In genomic region chr10:127738151-127738882, GRCm38 (mm10) we compare ENCODE assay signal across 8 mouse cellular contexts. TPM values are rescaled to one million over a fixed set of nuclear protein-coding genes. Genes with fewer than 3 reads are reported as not detected.
DNase-seq lines count a peak whose midpoint lies in the region; ATAC-seq lines count a peak whose summit lies in the region.

No protein-coding gene starts in this region.

- peak; percentile 60 for DNase-seq in midbrain, embryonic 14.5 days
- no peak for DNase-seq in midbrain, embryonic 11.5 days (ENCODE audit: low spot score, missing footprints)
- peak; percentile 51 for DNase-seq in c-Kit-negative CD71-positive TER-119-positive erythroid progenitor cells, embryonic 14.5 days (ENCODE audit: low read depth, low spot score)
- DNase-seq in heart, embryonic 10.5 days (ENCODE audit: low spot score): no peak
- peak; percentile 59 for DNase-seq in lung, postnatal 10 days
- DNase-seq in yolk sac, embryonic 10.5 days (ENCODE audit: low spot score): peak; percentile 86
- no peak for DNase-seq in frontal cortex, postnatal 10 days (ENCODE audit: low spot score in 2 of 2)

- H3K4me1 ChIP-seq in midbrain, embryonic 14.5 days (ENCODE audit: control insufficient read depth, insufficient read depth, low read length): peaks cover 12% of the 10 kb centered on the region
- H3K4me1 ChIP-seq in midbrain, embryonic 11.5 days (ENCODE audit: control insufficient read depth, insufficient read depth, low read length): peaks cover 6% of the 10 kb centered on the region; the same call in 1 of the 2 replicates
- H3K4me1 ChIP-seq in heart, embryonic 10.5 days: peaks cover 30% of the 10 kb centered on the region
- H3K4me1 ChIP-seq in kidney, embryonic 14.5 days (ENCODE audit: control insufficient read depth, insufficient read depth, low read length): peaks cover 8% of the 10 kb centered on the region

- no peak for ATAC-seq in midbrain, embryonic 14.5 days (ENCODE audit: low FRiP score, low TSS enrichment)
- no peak for ATAC-seq in midbrain, embryonic 11.5 days (ENCODE audit: low FRiP score)
- 0 out of 2 replicates have a peak, but pooled peaks have one; percentile 7 for ATAC-seq in kidney, embryonic 14.5 days (ENCODE audit: low FRiP score, low TSS enrichment)

- H3K4me3 ChIP-seq in midbrain, embryonic 14.5 days (replicated peaks; ENCODE audit: low read depth, low read length): no peak overlapping the region
- H3K4me3 ChIP-seq in midbrain, embryonic 11.5 days (ENCODE audit: low read depth, low read length): no peak overlapping the region
- peak overlapping the region; percentile 99; the same call in 1 of the 2 replicates for H3K4me3 ChIP-seq in heart, embryonic 10.5 days
- no peak overlapping the region for H3K4me3 ChIP-seq in kidney, embryonic 14.5 days (ENCODE audit: low read length)

- no peaks in the 10 kb centered on the region for H3K9me3 ChIP-seq in midbrain, embryonic 14.5 days (ENCODE audit: control insufficient read depth, low read length)
- H3K9me3 ChIP-seq in midbrain, embryonic 11.5 days (ENCODE audit: control insufficient read depth, low read length): no peaks in the 10 kb centered on the region
- H3K9me3 ChIP-seq in heart, embryonic 10.5 days: no peaks in the 10 kb centered on the region
- H3K9me3 ChIP-seq in kidney, embryonic 14.5 days (ENCODE audit: control insufficient read depth, low read length): no peaks in the 10 kb centered on the region

- peaks cover 19% of the 10 kb centered on the region for H3K36me3 ChIP-seq in midbrain, embryonic 14.5 days (ENCODE audit: control insufficient read depth, insufficient read depth, low read length)
- H3K36me3 ChIP-seq in midbrain, embryonic 11.5 days (ENCODE audit: control insufficient read depth, insufficient read depth, low read length): peaks cover 18% of the 10 kb centered on the region
- peaks cover 21% of the 10 kb centered on the region for H3K36me3 ChIP-seq in heart, embryonic 10.5 days
- H3K36me3 ChIP-seq in kidney, embryonic 14.5 days (ENCODE audit: control insufficient read depth, insufficient read depth, low read length): peaks cover 21% of the 10 kb centered on the region

- no peaks in the 10 kb centered on the region for H3K27me3 ChIP-seq in midbrain, embryonic 14.5 days (ENCODE audit: control insufficient read depth, insufficient read depth, low read length)
- H3K27me3 ChIP-seq in midbrain, embryonic 11.5 days (ENCODE audit: control insufficient read depth, insufficient read depth, low read length): no peaks in the 10 kb centered on the region
- H3K27me3 ChIP-seq in heart, embryonic 10.5 days (ENCODE audit: insufficient read depth, poor library complexity, severe bottlenecking): no peaks in the 10 kb centered on the region
- H3K27me3 ChIP-seq in kidney, embryonic 14.5 days (ENCODE audit: control insufficient read depth, insufficient read depth, low read length): no peaks in the 10 kb centered on the region

- peak overlapping the region; percentile 72 for H3K4me2 ChIP-seq in midbrain, embryonic 14.5 days (ENCODE audit: low read length)
- no peak overlapping the region for H3K4me2 ChIP-seq in midbrain, embryonic 11.5 days
- H3K4me2 ChIP-seq in kidney, embryonic 14.5 days (replicated peaks; ENCODE audit: low read depth, low read length): peak overlapping the region; percentile 56

- no peak overlapping the region for H3K9ac ChIP-seq in midbrain, embryonic 14.5 days (replicated peaks; ENCODE audit: low read length)
- no peak overlapping the region for H3K9ac ChIP-seq in midbrain, embryonic 11.5 days (ENCODE audit: low read length)
- H3K9ac ChIP-seq in kidney, embryonic 14.5 days (ENCODE audit: low read depth, low read length): no peak overlapping the region

- WGBS in midbrain, embryonic 14.5 days: 57% methylated on average over 13 of the region's 13 CpGs
- 57% methylated on average over 13 of the region's 13 CpGs for WGBS in midbrain, embryonic 11.5 days
- 39% methylated on average over 13 of the region's 13 CpGs for WGBS in heart, embryonic 10.5 days
- WGBS in kidney, embryonic 14.5 days: 46% methylated on average over 13 of the region's 13 CpGs

- no peak overlapping the region for H3K27ac ChIP-seq in midbrain, embryonic 14.5 days (replicated peaks; ENCODE audit: low read depth, low read length)
- H3K27ac ChIP-seq in midbrain, embryonic 11.5 days (ENCODE audit: low read depth, low read length): no peak overlapping the region
- H3K27ac ChIP-seq in heart, embryonic 10.5 days: peak overlapping the region; percentile 70; the same call in 1 of the 2 replicates
- H3K27ac ChIP-seq in kidney, embryonic 14.5 days (ENCODE audit: low read depth, low read length): peak overlapping the region; percentile 45; the same call in 1 of the 2 replicates

RNA-seq across cellular contexts. Expression of gene Zbtb39, which starts 1.0 kb away (rescaled TPM):
- 5.5 and 6.2 TPM in 2 replicates for polyA plus RNA-seq in midbrain, embryonic 14.5 days (2014; fragmentation: Nextera tagmentation; extraction: Ambion mirVana)
- 7.5 and 7.6 TPM in 2 replicates for polyA plus RNA-seq in midbrain, embryonic 11.5 days (2014; fragmentation: Nextera tagmentation; extraction: Ambion mirVana)
- 2.4 and 4.9 TPM in 2 replicates for polyA plus RNA-seq in heart, embryonic 10.5 days (2016; fragmentation: Nextera tagmentation; extraction: Ambion mirVana)
- polyA plus RNA-seq in kidney, embryonic 14.5 days (2014; fragmentation: Nextera tagmentation; extraction: Ambion mirVana): 6.9 and 7.6 TPM in 2 replicates

RNA-seq across cellular contexts. Expression of gene Gpr182, which starts 13.2 kb away (rescaled TPM):
- polyA plus RNA-seq in midbrain, embryonic 14.5 days (2014; fragmentation: Nextera tagmentation; extraction: Ambion mirVana): 0.53 and 0.67 TPM in 2 replicates
- polyA plus RNA-seq in midbrain, embryonic 11.5 days (2014; fragmentation: Nextera tagmentation; extraction: Ambion mirVana): 0.21 and 0.30 TPM in 2 replicates
- polyA plus RNA-seq in heart, embryonic 10.5 days (2016; fragmentation: Nextera tagmentation; extraction: Ambion mirVana): 15.2 and 22.1 TPM in 2 replicates
- 2.0 and 3.7 TPM in 2 replicates for polyA plus RNA-seq in kidney, embryonic 14.5 days (2014; fragmentation: Nextera tagmentation; extraction: Ambion mirVana)

RNA-seq across cellular contexts. Expression of gene Tac2, which starts 14.0 kb away (rescaled TPM):
- polyA plus RNA-seq in midbrain, embryonic 14.5 days (2014; fragmentation: Nextera tagmentation; extraction: Ambion mirVana): not detected in 2 replicates
- not detected in 2 replicates for polyA plus RNA-seq in midbrain, embryonic 11.5 days (2014; fragmentation: Nextera tagmentation; extraction: Ambion mirVana)
- 8.9 and 24.6 TPM in 2 replicates for polyA plus RNA-seq in heart, embryonic 10.5 days (2016; fragmentation: Nextera tagmentation; extraction: Ambion mirVana)
- 1.6 and 2.8 TPM in 2 replicates for polyA plus RNA-seq in kidney, embryonic 14.5 days (2014; fragmentation: Nextera tagmentation; extraction: Ambion mirVana)

RNA-seq across cellular contexts. Expression of gene Rdh1, which starts 21.2 kb away (rescaled TPM):
- polyA plus RNA-seq in midbrain, embryonic 14.5 days (2014; fragmentation: Nextera tagmentation; extraction: Ambion mirVana): 0.07 TPM in 1 of 2 replicates, not detected in the other
- polyA plus RNA-seq in midbrain, embryonic 11.5 days (2014; fragmentation: Nextera tagmentation; extraction: Ambion mirVana): not detected in 2 replicates
- polyA plus RNA-seq in heart, embryonic 10.5 days (2016; fragmentation: Nextera tagmentation; extraction: Ambion mirVana): 0.06 and 0.13 TPM in 2 replicates
- polyA plus RNA-seq in kidney, embryonic 14.5 days (2014; fragmentation: Nextera tagmentation; extraction: Ambion mirVana): 0.05 and 0.07 TPM in 2 replicates

RNA-seq across cellular contexts. Expression of gene Rdh16f1, which starts 21.3 kb away (rescaled TPM):
- polyA plus RNA-seq in midbrain, embryonic 14.5 days (2014; fragmentation: Nextera tagmentation; extraction: Ambion mirVana): not detected in 2 replicates
- not detected in 2 replicates for polyA plus RNA-seq in midbrain, embryonic 11.5 days (2014; fragmentation: Nextera tagmentation; extraction: Ambion mirVana)
- polyA plus RNA-seq in heart, embryonic 10.5 days (2016; fragmentation: Nextera tagmentation; extraction: Ambion mirVana): not detected in 2 replicates
- polyA plus RNA-seq in kidney, embryonic 14.5 days (2014; fragmentation: Nextera tagmentation; extraction: Ambion mirVana): 0.26 TPM in 1 of 2 replicates, not detected in the other

Comparison
In these comparisons a context has a peak if more than half of its experiments do, and no peak if none do; other contexts are left out.
1. DNase-seq: peak in midbrain, embryonic 14.5 days (single experiment), c-Kit-negative CD71-positive TER-119-positive erythroid progenitor cells, embryonic 14.5 days (single experiment), lung, postnatal 10 days (single experiment) and yolk sac, embryonic 10.5 days (single experiment); none in midbrain, embryonic 11.5 days (single experiment), heart, embryonic 10.5 days (single experiment) and frontal cortex, postnatal 10 days (0 of 2).
2. H3K27ac ChIP-seq: peak in heart, embryonic 10.5 days (single experiment) and kidney, embryonic 14.5 days (single experiment); none in midbrain, embryonic 14.5 days (single experiment) and midbrain, embryonic 11.5 days (single experiment).